Mouse (Mus musculus): ENCODE data around the gene Hsfy2. TPM values are rescaled to one million over a fixed set of nuclear protein-coding genes. Genes with fewer than 3 reads are reported as not detected.

Gene Hsfy2
- polyA plus RNA-seq (2012; rRNA removed) = not detected in 2 replicates
- not detected in 2 replicates for polyA plus RNA-seq (2014; fragmentation: Nextera tagmentation; extraction: Ambion mirVana)

DNA sequence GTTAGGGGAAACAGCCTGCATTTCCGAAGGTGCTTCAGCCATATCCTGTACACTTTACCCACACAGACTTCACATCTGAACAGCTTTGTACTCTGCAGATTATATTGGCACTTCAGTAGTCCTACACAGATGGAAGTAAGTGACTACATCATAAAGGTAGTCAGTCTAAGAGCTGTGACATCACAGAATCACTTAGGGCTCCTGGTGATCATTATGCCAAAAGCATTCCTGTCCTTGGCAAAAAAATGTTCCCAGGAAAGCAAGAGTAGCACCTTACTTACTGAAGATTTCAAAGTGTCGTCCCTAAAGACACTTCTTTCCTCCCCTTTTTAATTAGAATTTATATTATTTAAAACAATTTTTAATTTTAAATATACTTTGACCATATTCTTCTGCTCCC is at the start of gene Hsfy2:
Hsfy2 (minus strand) TSS at position 101 of the 400 bp plus-strand sequence.
- H3K9ac ChIP-seq (replicated peaks) = no peak within 1 kb of the TSS
- no peaks in the 10 kb centered on the region for H3K4me1 ChIP-seq (replicated peaks; ENCODE audit: control insufficient read depth in 2 of 2, insufficient read depth in 2 of 2, low read length in 1 of 2)
- no peak for TF ChIP-seq CTCF (IDR thresholded peaks at IDR 0.05; ENCODE audit: low read depth)
- TF ChIP-seq EP300 (IDR thresholded peaks at IDR 0.05; ENCODE audit: low read depth) = no peak
- H3K4me2 ChIP-seq (ENCODE audit: low read depth) = no peak within 1 kb of the TSS
- no peak within 1 kb of the TSS for H3K27ac ChIP-seq
- no peak within 1 kb of the TSS for H3K4me3 ChIP-seq (ENCODE audit: insufficient read depth in 1 of 2, low read depth in 2 of 2, low read length in 2 of 2)
- H3K27me3 ChIP-seq (ENCODE audit: control insufficient read depth, insufficient read depth, low read length) = no peaks in the 10 kb centered on the region
- DNase-seq (ENCODE audit: low read depth in 3 of 3, low spot score in 3 of 3) (no peak), ATAC-seq (ENCODE audit: insufficient read depth) (no peak)
- no peaks in the 10 kb centered on the region for H3K9me3 ChIP-seq (ENCODE audit: control insufficient read depth, low read length)
- 44% methylated on average over 2 of the region's 2 CpGs for WGBS (ENCODE audit: insufficient replicate concordance)
- H3K36me3 ChIP-seq (replicated peaks; ENCODE audit: control insufficient read depth, insufficient read depth, low read depth) = no peaks in the 10 kb centered on the region

DNA sequence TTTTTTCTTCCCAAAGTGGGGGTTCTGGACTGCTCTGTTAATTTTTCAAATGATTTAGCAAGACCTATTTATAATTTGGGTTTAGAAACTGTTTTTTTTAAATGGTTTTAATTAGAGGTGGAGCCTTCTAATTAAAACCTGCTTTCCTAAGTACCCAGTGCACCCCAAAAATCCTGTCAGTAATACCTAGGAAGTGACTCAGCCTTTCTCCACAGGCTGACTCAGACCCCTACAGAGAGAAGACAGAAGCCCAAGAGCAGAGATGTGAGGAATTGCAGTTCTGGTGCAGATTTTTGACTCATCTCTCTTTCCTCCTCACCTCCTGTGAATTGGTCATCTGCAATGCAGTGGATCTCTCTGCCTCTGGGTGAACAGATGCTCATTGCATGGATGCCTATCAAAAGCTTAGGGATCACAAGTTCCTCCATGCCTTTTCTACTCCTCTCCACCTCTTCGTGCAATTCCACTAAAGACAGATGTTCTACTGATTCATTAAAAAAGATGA is 47.9 kb upstream of the Hsfy2 start:
- ATAC-seq (ENCODE audit: insufficient read depth) (no peak), DNase-seq (ENCODE audit: low read depth in 3 of 3, low spot score in 3 of 3) (no peak)
- H3K4me1 ChIP-seq (replicated peaks; ENCODE audit: control insufficient read depth in 2 of 2, insufficient read depth in 2 of 2, low read length in 1 of 2) = no peaks in the 10 kb centered on the region
- H3K4me2 ChIP-seq (ENCODE audit: low read depth) = no peak overlapping the region
- TF ChIP-seq CTCF (IDR thresholded peaks at IDR 0.05; ENCODE audit: low read depth) (no peak), EP300 (IDR thresholded peaks at IDR 0.05; ENCODE audit: low read depth) (no peak)
- 64% methylated on average over 1 of the region's 1 CpGs for WGBS (ENCODE audit: insufficient replicate concordance)
- no peaks in the 10 kb centered on the region for H3K9me3 ChIP-seq (ENCODE audit: control insufficient read depth, low read length)
- no peaks in the 10 kb centered on the region for H3K36me3 ChIP-seq (replicated peaks; ENCODE audit: control insufficient read depth, insufficient read depth, low read depth)
- no peak overlapping the region for H3K9ac ChIP-seq (replicated peaks)
- no peak overlapping the region for H3K4me3 ChIP-seq (ENCODE audit: insufficient read depth in 1 of 2, low read depth in 2 of 2, low read length in 2 of 2)
- no peak overlapping the region for H3K27ac ChIP-seq
- no peaks in the 10 kb centered on the region for H3K27me3 ChIP-seq (ENCODE audit: control insufficient read depth, insufficient read depth, low read length)

GRCm38 (mm10) chr1:56684512-56684911 is 47.3 kb upstream of the Hsfy2 start:
- no peak overlapping the region for H3K9ac ChIP-seq (replicated peaks)
- TF ChIP-seq EP300 (IDR thresholded peaks at IDR 0.05; ENCODE audit: low read depth) (no peak), CTCF (IDR thresholded peaks at IDR 0.05; ENCODE audit: low read depth) (no peak)
- H3K27me3 ChIP-seq (ENCODE audit: control insufficient read depth, insufficient read depth, low read length) = no peaks in the 10 kb centered on the region
- H3K4me2 ChIP-seq (ENCODE audit: low read depth) = no peak overlapping the region
- H3K4me1 ChIP-seq (replicated peaks; ENCODE audit: control insufficient read depth in 2 of 2, insufficient read depth in 2 of 2, low read length in 1 of 2) = no peaks in the 10 kb centered on the region
- H3K36me3 ChIP-seq (replicated peaks; ENCODE audit: control insufficient read depth, insufficient read depth, low read depth) = no peaks in the 10 kb centered on the region
- DNase-seq (ENCODE audit: low read depth in 3 of 3, low spot score in 3 of 3) (no peak), ATAC-seq (ENCODE audit: insufficient read depth) (no peak)
- no peak overlapping the region for H3K4me3 ChIP-seq (ENCODE audit: insufficient read depth in 1 of 2, low read depth in 2 of 2, low read length in 2 of 2)
- H3K9me3 ChIP-seq (ENCODE audit: control insufficient read depth, low read length) = no peaks in the 10 kb centered on the region
- H3K27ac ChIP-seq = no peak overlapping the region

GRCm38 (mm10) chr1:56681258-56681657 is 44.0 kb upstream of the Hsfy2 start:
- no peak overlapping the region for H3K27ac ChIP-seq
- WGBS (ENCODE audit: insufficient replicate concordance) = 64% methylated on average over 2 of the region's 2 CpGs
- no peak overlapping the region for H3K4me2 ChIP-seq (ENCODE audit: low read depth)
- DNase-seq (ENCODE audit: low read depth in 3 of 3, low spot score in 3 of 3) (no peak), ATAC-seq (ENCODE audit: insufficient read depth) (no peak)
- H3K36me3 ChIP-seq (replicated peaks; ENCODE audit: control insufficient read depth, insufficient read depth, low read depth) = no peaks in the 10 kb centered on the region
- TF ChIP-seq EP300 (IDR thresholded peaks at IDR 0.05; ENCODE audit: low read depth) (no peak), CTCF (IDR thresholded peaks at IDR 0.05; ENCODE audit: low read depth) (no peak)
- H3K4me3 ChIP-seq (ENCODE audit: insufficient read depth in 1 of 2, low read depth in 2 of 2, low read length in 2 of 2) = no peak overlapping the region
- no peak overlapping the region for H3K9ac ChIP-seq (replicated peaks)
- no peaks in the 10 kb centered on the region for H3K27me3 ChIP-seq (ENCODE audit: control insufficient read depth, insufficient read depth, low read length)
- no peaks in the 10 kb centered on the region for H3K4me1 ChIP-seq (replicated peaks; ENCODE audit: control insufficient read depth in 2 of 2, insufficient read depth in 2 of 2, low read length in 1 of 2)
- H3K9me3 ChIP-seq (ENCODE audit: control insufficient read depth, low read length) = no peaks in the 10 kb centered on the region

- ATAC-seq (ENCODE audit: insufficient read depth) (no peak), DNase-seq (ENCODE audit: low read depth in 3 of 3, low spot score in 3 of 3) (no peak)
- H3K27ac ChIP-seq = no peak overlapping the region
- no peak overlapping the region for H3K9ac ChIP-seq (replicated peaks)
- no peak for TF ChIP-seq EP300 (IDR thresholded peaks at IDR 0.05; ENCODE audit: low read depth)
- no peak for TF ChIP-seq CTCF (IDR thresholded peaks at IDR 0.05; ENCODE audit: low read depth)
- H3K36me3 ChIP-seq (replicated peaks; ENCODE audit: control insufficient read depth, insufficient read depth, low read depth) = no peaks in the 10 kb centered on the region
- H3K4me2 ChIP-seq (ENCODE audit: low read depth) = no peak overlapping the region
- no peaks in the 10 kb centered on the region for H3K4me1 ChIP-seq (replicated peaks; ENCODE audit: control insufficient read depth in 2 of 2, insufficient read depth in 2 of 2, low read length in 1 of 2)
- H3K27me3 ChIP-seq (ENCODE audit: control insufficient read depth, insufficient read depth, low read length) = no peaks in the 10 kb centered on the region
- WGBS (ENCODE audit: insufficient replicate concordance) = 37% methylated on average over 2 of the region's 2 CpGs
- H3K4me3 ChIP-seq (ENCODE audit: insufficient read depth in 1 of 2, low read depth in 2 of 2, low read length in 2 of 2) = no peak overlapping the region
- H3K9me3 ChIP-seq (ENCODE audit: control insufficient read depth, low read length) = no peaks in the 10 kb centered on the region
These were observed 38.0 kb upstream of the Hsfy2 start for GRCm38 (mm10) chr1:56675253-56675652.
